Mouse (Mus musculus) hindbrain, embryonic 16.5 days (tissue): ENCODE measurements around the gene Mei1. TPM values are rescaled to one million over a fixed set of nuclear protein-coding genes. Genes with fewer than 3 reads are reported as not detected.

ENCODE experiments used
- ATAC-seq: fragments of 200-750 bp; cut with Nextera tagmentation; 2 replicates; pipeline ENCODE4 v1.8.0; 2017; ENCODE audit warnings: moderate TSS enrichment, moderate library complexity
- H3K27ac ChIP-seq: fragments of 300-500 bp; sonication (generic); 2 replicates; pipeline ENCODE4 v1.5.1; 2014; ENCODE audit warnings: low read depth, mild to moderate bottlenecking, control low read depth, low read length, moderate library complexity
- H3K27me3 ChIP-seq: fragments of 300-500 bp; sonication (generic); replicated peaks from 2 replicates; pipeline ENCODE4 v1.6.1; 2014; ENCODE audit warnings: low read length; ENCODE audit not compliant: control insufficient read depth, insufficient read depth
- H3K36me3 ChIP-seq: fragments of 300-500 bp; sonication (generic); 2 replicates; pipeline ENCODE4 v1.6.1; 2014; ENCODE audit warnings: mild to moderate bottlenecking, low read length, moderate library complexity, mixed read lengths; ENCODE audit not compliant: control insufficient read depth, insufficient read depth
- H3K4me1 ChIP-seq: fragments of 300-500 bp; sonication (generic); 2 replicates; pipeline ENCODE4 v1.6.1; 2014; ENCODE audit warnings: low read depth, low read length; ENCODE audit not compliant: control insufficient read depth, insufficient read depth
- H3K4me2 ChIP-seq: fragments of 300-500 bp; sonication (generic); 2 replicates; pipeline ENCODE4 v1.6.1; 2014; ENCODE audit warnings: mild to moderate bottlenecking, low read length, control low read depth, moderate library complexity
- H3K4me3 ChIP-seq: fragments of 300-500 bp; sonication (generic); 2 replicates; pipeline ENCODE4 v1.5.1; 2014; ENCODE audit warnings: mild to moderate bottlenecking, low read length, control low read depth, moderate library complexity
- H3K9ac ChIP-seq: fragments of 300-500 bp; sonication (generic); 2 replicates; pipeline ENCODE4 v1.6.1; 2014; ENCODE audit warnings: low read depth, mild to moderate bottlenecking, control low read depth, low read length, moderate library complexity
- H3K9me3 ChIP-seq: fragments of 300-500 bp; sonication (generic); 2 replicates; pipeline ENCODE4 v1.6.1; 2014; ENCODE audit warnings: mild to moderate bottlenecking, low read length, moderate library complexity; ENCODE audit not compliant: control insufficient read depth
- WGBS: fragments of 180-500 bp; shearing (Covaris S2); extraction: QIAGEN DNeasy Blood & Tissue Kit; methylation state at CpG from one replicate; pipeline ENCODE4 v1.1.7; 2014; 5-methylcytosine and 5-hydroxymethylcytosine counted together
- polyA plus RNA-seq: library from polyadenylated mRNA; unstranded; fragments of >200 nt; fragmentation: Nextera tagmentation; extraction: Ambion mirVana; gene quantifications from 2 replicates; pipeline ENCODE4 v1.2.1, GENCODE M21; 2015

Gene Mei1
- polyA plus RNA-seq, 1 experiment from 2014 or later, result 0.06 TPM

DNA sequence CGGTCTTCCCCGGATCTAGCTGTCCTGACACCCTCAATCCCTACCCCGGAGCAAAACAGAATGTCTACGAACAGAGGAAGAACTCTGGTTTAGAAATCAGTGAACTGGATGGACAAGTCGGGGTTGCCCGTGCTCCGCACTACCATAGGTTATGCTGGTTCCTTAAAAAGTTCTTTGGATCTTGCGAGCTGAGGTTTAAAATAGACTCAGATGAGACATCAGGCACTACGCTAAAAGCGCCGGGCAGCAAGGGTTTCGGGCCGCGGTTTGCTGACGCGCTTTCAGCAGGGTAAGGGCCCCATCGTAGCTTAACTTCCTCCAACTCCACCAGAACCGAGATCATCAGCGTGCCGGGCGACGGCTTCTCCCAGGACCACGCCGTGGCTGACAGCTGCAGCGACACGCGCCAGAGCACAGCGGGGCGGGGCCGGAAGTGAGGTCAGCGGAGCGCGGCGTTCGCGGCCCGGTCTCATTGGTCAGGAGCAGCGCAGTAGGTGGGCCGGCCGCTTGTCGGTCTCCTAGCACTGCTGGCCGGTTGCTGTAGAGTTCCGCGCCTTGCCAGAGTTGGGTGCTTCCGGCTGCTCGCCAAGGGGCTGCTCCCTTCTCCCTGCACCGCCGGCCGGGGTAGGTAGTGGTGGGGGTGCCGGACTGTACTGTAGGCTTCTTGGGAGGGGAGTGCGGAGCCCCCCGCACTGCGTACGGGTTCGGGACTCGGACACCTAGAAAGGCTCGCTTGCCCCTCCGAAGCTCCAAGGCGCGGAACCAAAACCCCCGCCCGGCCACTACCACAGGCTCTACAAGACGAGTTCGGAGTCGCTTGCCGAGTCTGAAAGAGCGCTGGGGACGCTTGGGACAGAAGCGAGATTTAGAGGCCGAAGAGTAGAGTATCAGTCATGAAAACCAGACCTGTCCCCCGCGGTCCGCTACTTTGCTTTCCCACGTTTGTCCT is 57.9 kb downstream of the Mei1 start, which contains the start of gene Ccdc134:
TSS of gene Ccdc134 (plus strand) at position 497 of the 949 bp plus-strand sequence.
- peak within 1 kb of the TSS; percentile 78 for H3K4me3 ChIP-seq
- H3K27ac ChIP-seq, result peak within 1 kb of the TSS; percentile 75
- peak within 1 kb of the TSS; percentile 94 for H3K4me2 ChIP-seq
- WGBS, result under 1% methylated on average over 62 of the region's 74 CpGs
- H3K36me3 ChIP-seq, result no peaks in the 10 kb centered on the region
- ATAC-seq, result peak; percentile 99
- H3K9me3 ChIP-seq, result no peaks in the 10 kb centered on the region
- H3K9ac ChIP-seq, result peak within 1 kb of the TSS; percentile 76
- no peaks in the 10 kb centered on the region for H3K27me3 ChIP-seq
- H3K4me1 ChIP-seq, result peaks cover 10% of the 10 kb centered on the region

DNA sequence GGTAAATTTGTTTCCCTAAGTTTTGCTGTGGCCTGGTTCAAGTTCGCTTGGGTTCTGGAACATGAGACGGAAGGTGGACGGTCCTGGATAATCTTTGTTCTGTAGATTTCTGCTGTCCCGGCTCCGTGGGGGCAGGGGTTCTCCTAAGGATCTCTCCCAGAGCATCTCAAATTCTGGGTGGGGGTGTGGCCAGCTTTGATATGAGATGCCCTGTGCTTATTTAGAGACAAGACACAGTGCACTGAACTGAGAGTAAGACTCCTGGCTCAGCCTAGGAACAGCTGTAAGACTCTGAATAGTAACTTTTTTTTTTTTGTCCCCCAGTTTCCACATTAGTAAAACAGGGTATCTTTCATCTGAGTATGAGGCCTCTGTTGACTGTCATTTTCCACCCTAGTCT is 58.6 kb downstream of the Mei1 start:
- Histone ChIP-seq H3K9ac (peak overlapping the region; percentile 76), H3K36me3 (no peaks in the 10 kb centered on the region), H3K4me2 (peak overlapping the region; percentile 94), H3K4me1 (peaks cover 10% of the 10 kb centered on the region), H3K27ac (peak overlapping the region; percentile 75; the same call in 1 of the 2 replicates), H3K4me3 (peak overlapping the region; percentile 78), H3K27me3 (no peaks in the 10 kb centered on the region), H3K9me3 (no peaks in the 10 kb centered on the region)
- no peak for ATAC-seq
- 2% methylated on average over 5 of the region's 5 CpGs for WGBS

DNA sequence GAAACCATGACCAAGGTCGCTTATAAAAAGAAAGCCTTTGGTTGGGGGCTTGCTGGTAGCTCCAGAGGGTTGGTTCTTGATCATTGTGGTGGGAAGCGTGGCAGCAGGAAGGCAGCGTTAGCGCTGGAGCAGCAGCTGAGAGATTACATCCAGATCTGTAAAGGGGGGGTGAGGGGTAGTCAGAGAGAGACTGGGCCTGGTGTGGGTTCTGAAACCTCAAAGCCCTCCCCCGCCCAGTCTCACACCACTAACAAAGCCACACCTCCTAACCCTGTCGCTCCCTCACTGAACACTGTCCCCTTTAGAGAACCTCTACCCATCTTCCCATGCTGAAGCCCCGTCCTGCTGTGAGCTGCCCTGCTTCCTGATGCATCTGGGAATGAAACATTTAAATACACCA is 60.8 kb downstream of the Mei1 start:
- Histone ChIP-seq H3K36me3 (no peaks in the 10 kb centered on the region), H3K4me3 (no peak overlapping the region), H3K27ac (no peak overlapping the region), H3K27me3 (no peaks in the 10 kb centered on the region), H3K9ac (no peak overlapping the region), H3K4me2 (no peak overlapping the region), H3K9me3 (no peaks in the 10 kb centered on the region), H3K4me1 (peaks cover 10% of the 10 kb centered on the region)
- 64% methylated on average over 7 of the region's 7 CpGs for WGBS
- ATAC-seq, result no peak

GRCm38 (mm10) chr15:82135372-82135771 is 65.6 kb downstream of the Mei1 start:
- no peaks in the 10 kb centered on the region for H3K9me3 ChIP-seq
- no peak overlapping the region for H3K4me3 ChIP-seq
- no peaks in the 10 kb centered on the region for H3K36me3 ChIP-seq
- no peaks in the 10 kb centered on the region for H3K4me1 ChIP-seq
- H3K27ac ChIP-seq, result no peak overlapping the region
- WGBS, result 86% methylated on average over 4 of the region's 4 CpGs
- H3K27me3 ChIP-seq, result no peaks in the 10 kb centered on the region
- no peak overlapping the region for H3K9ac ChIP-seq
- no peak overlapping the region for H3K4me2 ChIP-seq
- ATAC-seq, result 0 out of 2 replicates have a peak, but pooled peaks have one; percentile 11

- Histone ChIP-seq H3K4me1 (no peaks in the 10 kb centered on the region), H3K9ac (no peak overlapping the region), H3K36me3 (0 out of 2 replicates have a peak, but pooled peaks cover 2% of the 10 kb centered on the region), H3K9me3 (no peaks in the 10 kb centered on the region), H3K4me2 (no peak overlapping the region), H3K27me3 (no peaks in the 10 kb centered on the region), H3K27ac (no peak overlapping the region), H3K4me3 (no peak overlapping the region)
- 0 out of 2 replicates have a peak, but pooled peaks have one; percentile 40 for ATAC-seq
- WGBS, result 44% methylated on average over 4 of the region's 4 CpGs
Observed at GRCm38 (mm10) chr15:82138565-82138964, 68.8 kb downstream of the Mei1 start.

DNA sequence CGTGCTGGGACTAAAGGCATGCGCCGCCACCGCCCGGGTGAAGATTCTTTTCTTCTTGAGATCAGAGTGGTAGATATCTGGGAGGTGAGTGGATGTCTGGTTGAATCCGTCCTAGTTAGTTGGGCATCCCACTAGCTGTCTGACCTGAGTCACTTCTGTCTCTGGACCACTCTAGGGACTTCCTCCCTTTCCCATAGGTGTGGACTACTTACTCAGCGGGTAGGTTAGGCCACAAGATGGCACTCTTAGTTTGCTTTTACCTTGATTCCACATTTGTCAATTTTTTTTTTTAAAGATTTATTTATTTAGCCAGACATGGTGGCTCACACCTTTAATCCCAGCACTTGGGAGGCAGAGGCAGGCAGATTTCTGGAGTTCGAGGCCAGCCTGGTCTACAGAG is 69.4 kb downstream of the Mei1 start:
- no peak for ATAC-seq
- no peak overlapping the region for H3K9ac ChIP-seq
- no peaks in the 10 kb centered on the region for H3K9me3 ChIP-seq
- no peak overlapping the region for H3K4me2 ChIP-seq
- H3K27me3 ChIP-seq, result no peaks in the 10 kb centered on the region
- H3K4me1 ChIP-seq, result no peaks in the 10 kb centered on the region
- 93% methylated on average over 8 of the region's 8 CpGs for WGBS
- H3K36me3 ChIP-seq, result 0 out of 2 replicates have a peak, but pooled peaks cover 2% of the 10 kb centered on the region
- no peak overlapping the region for H3K4me3 ChIP-seq
- no peak overlapping the region for H3K27ac ChIP-seq

DNA sequence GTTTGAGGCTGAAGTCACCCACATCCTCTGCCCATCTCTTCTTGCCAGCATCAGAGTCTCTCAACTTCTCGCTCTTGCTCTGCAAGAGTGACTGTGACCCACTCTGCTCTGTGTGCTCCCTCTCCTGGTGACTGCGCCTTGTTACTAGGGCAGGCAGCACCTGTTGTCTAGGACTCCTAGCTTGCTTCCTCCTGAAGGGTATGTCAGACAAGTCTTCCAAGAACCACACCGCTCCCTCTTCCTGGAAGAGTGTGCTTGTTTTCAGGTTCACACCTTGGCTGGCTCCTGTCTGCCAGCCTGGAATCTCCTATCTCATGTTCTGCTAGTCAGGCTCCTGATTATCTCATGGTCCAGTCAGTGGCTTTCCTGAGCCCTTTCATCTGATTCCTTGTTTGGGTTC is 70.6 kb downstream of the Mei1 start:
- H3K27me3 ChIP-seq, result no peaks in the 10 kb centered on the region
- no peak overlapping the region for H3K4me3 ChIP-seq
- H3K4me1 ChIP-seq, result no peaks in the 10 kb centered on the region
- H3K27ac ChIP-seq, result no peak overlapping the region
- WGBS, result 82% methylated on average over 3 of the region's 3 CpGs
- H3K9ac ChIP-seq, result no peak overlapping the region
- H3K36me3 ChIP-seq, result 0 out of 2 replicates have a peak, but pooled peaks cover 2% of the 10 kb centered on the region
- no peak overlapping the region for H3K4me2 ChIP-seq
- ATAC-seq, result no peak
- no peaks in the 10 kb centered on the region for H3K9me3 ChIP-seq

DNA sequence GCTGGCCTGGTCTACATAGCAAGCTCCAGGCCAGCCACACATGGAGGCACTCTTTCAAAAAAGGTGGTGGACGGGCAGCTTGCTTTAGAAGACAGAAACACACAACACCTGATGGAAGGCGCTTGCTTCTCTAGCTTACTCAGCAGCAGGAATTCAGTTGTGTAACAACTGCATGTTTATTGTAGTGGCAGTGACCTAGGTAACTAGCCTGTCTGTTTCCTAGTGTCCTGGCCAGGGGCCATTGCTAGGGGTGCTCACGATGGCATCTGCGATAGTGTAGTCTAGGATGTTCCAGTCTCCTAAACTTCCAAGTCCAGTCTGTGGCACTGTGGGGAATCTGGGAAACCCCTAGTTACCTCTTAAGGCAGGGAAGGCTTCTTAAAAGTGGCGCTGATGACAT is 74.4 kb downstream of the Mei1 start:
- Histone ChIP-seq H3K36me3 (0 out of 2 replicates have a peak, but pooled peaks cover 2% of the 10 kb centered on the region), H3K9me3 (no peaks in the 10 kb centered on the region), H3K27me3 (no peaks in the 10 kb centered on the region), H3K4me2 (no peak overlapping the region), H3K4me3 (no peak overlapping the region), H3K4me1 (peaks cover 8% of the 10 kb centered on the region), H3K9ac (no peak overlapping the region), H3K27ac (peak overlapping the region; percentile 31; the same call in 1 of the 2 replicates)
- ATAC-seq, result no peak
- WGBS, result 85% methylated on average over 5 of the region's 5 CpGs

DNA sequence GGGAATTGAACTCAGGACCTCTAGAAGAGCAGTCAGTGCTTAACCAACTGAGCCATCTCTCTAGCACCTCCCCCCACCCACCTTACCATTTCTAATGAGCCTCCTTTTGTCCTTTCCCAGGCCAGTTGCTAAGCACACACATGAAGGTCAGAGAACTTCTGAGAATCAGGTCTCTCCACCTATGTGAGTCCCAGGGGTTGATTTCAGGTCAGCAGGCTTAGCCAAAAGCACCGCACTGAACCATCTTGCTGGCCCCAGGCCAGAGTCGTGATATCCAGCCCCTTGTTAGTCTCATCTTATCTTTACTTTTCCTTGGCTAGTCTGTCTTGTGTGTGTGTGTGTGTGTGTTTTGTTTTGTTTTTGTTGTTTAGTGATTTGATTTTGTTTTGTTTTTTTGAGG is 75.6 kb downstream of the Mei1 start:
- H3K4me1 ChIP-seq, result peaks cover 15% of the 10 kb centered on the region
- no peak for ATAC-seq
- H3K4me3 ChIP-seq, result no peak overlapping the region
- H3K9ac ChIP-seq, result no peak overlapping the region
- peak overlapping the region; percentile 98 for H3K27ac ChIP-seq
- no peaks in the 10 kb centered on the region for H3K27me3 ChIP-seq
- H3K4me2 ChIP-seq, result no peak overlapping the region
- 33% methylated on average over 2 of the region's 2 CpGs for WGBS
- no peaks in the 10 kb centered on the region for H3K9me3 ChIP-seq
- 0 out of 2 replicates have a peak, but pooled peaks cover 2% of the 10 kb centered on the region for H3K36me3 ChIP-seq
